Comparison of ENCODE assay signal across 9 mouse cellular contexts in genomic region chr3:96526864-96527542, GRCm38 (mm10). TPM values are rescaled to one million over a fixed set of nuclear protein-coding genes. Genes with fewer than 3 reads are reported as not detected.
DNase-seq lines count a peak whose midpoint lies in the region; ATAC-seq and TF ChIP-seq lines count a peak whose summit lies in the region.
"Had no signal": no experiment of that assay in that cellular context is flagged by ENCODE, and none has a peak within 500 bp of the region (broad histone marks: within the 10 kb centered on the region; RNA-seq: fewer than 3 reads in every experiment).

No protein-coding gene starts in this region.

- ATAC-seq in lung, embryonic 15.5 days (ENCODE audit: borderline replicate concordance, extremely low read depth, low FRiP score, low TSS enrichment): no peak
- peak; percentile 32; the same call in 1 of the 2 replicates for ATAC-seq in limb, embryonic 14.5 days (ENCODE audit: low FRiP score, low read depth)
- ATAC-seq in erythroid progenitor cell, adult 5-6 weeks (replicated peaks; ENCODE audit: low FRiP score, poor library complexity, severe bottlenecking): no peak

- H3K36me3 ChIP-seq in lung, embryonic 15.5 days: no peaks in the 10 kb centered on the region
- H3K36me3 ChIP-seq in forebrain, embryonic 10.5 days (replicated peaks): no peaks in the 10 kb centered on the region
- H3K36me3 ChIP-seq in limb, embryonic 14.5 days (ENCODE audit: control insufficient read depth, insufficient read depth, low read length): no peaks in the 10 kb centered on the region

- 2% methylated on average over 44 of the region's 44 CpGs for WGBS in lung, embryonic 15.5 days
- WGBS in forebrain, embryonic 10.5 days: 5% methylated on average over 44 of the region's 44 CpGs
- 4% methylated on average over 41 of the region's 44 CpGs for WGBS in limb, embryonic 14.5 days

- H3K27me3 ChIP-seq in lung, embryonic 15.5 days: peaks cover 56% of the 10 kb centered on the region
- peaks cover 62% of the 10 kb centered on the region for H3K27me3 ChIP-seq in forebrain, embryonic 10.5 days (ENCODE audit: poor library complexity, severe bottlenecking)
- peaks cover 29% of the 10 kb centered on the region for H3K27me3 ChIP-seq in limb, embryonic 14.5 days (ENCODE audit: control insufficient read depth, insufficient read depth, low read length)

- H3K4me3 ChIP-seq in lung, embryonic 15.5 days: peak overlapping the region; percentile 31
- peak overlapping the region; percentile 64 for H3K4me3 ChIP-seq in forebrain, embryonic 10.5 days
- peak overlapping the region; percentile 40 for H3K4me3 ChIP-seq in limb, embryonic 14.5 days (replicated peaks; ENCODE audit: low read length)

- no peaks in the 10 kb centered on the region for H3K9me3 ChIP-seq in lung, embryonic 15.5 days
- H3K9me3 ChIP-seq in forebrain, embryonic 10.5 days: no peaks in the 10 kb centered on the region
- H3K9me3 ChIP-seq in limb, embryonic 14.5 days (ENCODE audit: control insufficient read depth, low read length): no peaks in the 10 kb centered on the region

- H3K9ac ChIP-seq in lung, embryonic 15.5 days: no peak overlapping the region
- H3K9ac ChIP-seq in limb, embryonic 14.5 days (ENCODE audit: low read depth, low read length, severe bottlenecking): peak overlapping the region; percentile 46

- no peak for DNase-seq in lung, postnatal 10 days
- peak; percentile 44 for DNase-seq in forebrain, embryonic 10.5 days (ENCODE audit: extremely low spot score, low spot score)
- DNase-seq in limb, embryonic 14.5 days (ENCODE audit: low spot score): no peak
- peak; percentile 49 for DNase-seq in retina, embryonic 14.5 days (ENCODE audit: low spot score)
- DNase-seq in adrenal gland, postnatal 4 days (ENCODE audit: low spot score in 2 of 2): no peak
- no peak for DNase-seq in spleen, adult 12 weeks (ENCODE audit: low spot score)

- peak overlapping the region; percentile 73 for H3K4me2 ChIP-seq in lung, embryonic 15.5 days
- H3K4me2 ChIP-seq in limb, embryonic 14.5 days (replicated peaks; ENCODE audit: low read depth, low read length, severe bottlenecking): peak overlapping the region; percentile 83

- no peak for TF ChIP-seq POLR2A in limb, embryonic 14.5 days (IDR thresholded peaks at IDR 0.05; ENCODE audit: borderline replicate concordance, extremely low read depth, insufficient read depth, insufficient read length)

- peaks cover 8% of the 10 kb centered on the region for H3K4me1 ChIP-seq in lung, embryonic 15.5 days
- H3K4me1 ChIP-seq in forebrain, embryonic 10.5 days: peaks cover 21% of the 10 kb centered on the region
- peaks cover 7% of the 10 kb centered on the region; the same call in 1 of the 2 replicates for H3K4me1 ChIP-seq in limb, embryonic 14.5 days (ENCODE audit: control insufficient read depth, insufficient read depth, low read length)

- no peak overlapping the region for H3K27ac ChIP-seq in lung, embryonic 15.5 days
- H3K27ac ChIP-seq in forebrain, embryonic 10.5 days: peak overlapping the region; percentile 72
- H3K27ac ChIP-seq in limb, embryonic 14.5 days (replicated peaks; ENCODE audit: low read depth, low read length): no peak overlapping the region

RNA-seq across cellular contexts. Expression of gene Hfe2, which starts 2.0 kb away (rescaled TPM):
- polyA plus RNA-seq in lung, embryonic 15.5 days (2015; fragmentation: Nextera tagmentation; extraction: Ambion mirVana): 0.55 and 0.57 TPM in 2 replicates
- 1.6 and 1.8 TPM in 2 replicates for polyA plus RNA-seq in forebrain, embryonic 10.5 days (2016; fragmentation: Nextera tagmentation; extraction: Ambion mirVana)
- 21.4 and 26.7 TPM in 2 replicates for polyA plus RNA-seq in limb, embryonic 14.5 days (2012; rRNA removed)
- polyA plus RNA-seq in limb, embryonic 14.5 days (2014; fragmentation: Nextera tagmentation; extraction: Ambion mirVana): 14.6 and 20.5 TPM in 2 replicates
- 10 to 100 TPM in 1 of 2 experiments, 1 to 10 TPM in 1; 3.9 to 11.2 TPM for total RNA-seq in adrenal gland, postnatal 4 days (2021)
- total RNA-seq in erythroid progenitor cell, adult 5-6 weeks (2015; ENCODE audit: low replicate concordance): not detected in 2 replicates
- total RNA-seq in erythroid progenitor cell, adult 5-6 weeks (2017; ENCODE audit: low replicate concordance): not detected in 2 replicates

RNA-seq across cellular contexts. Expression of gene Txnip, which starts 30.8 kb away (rescaled TPM):
- 129 and 141 TPM in 2 replicates for polyA plus RNA-seq in lung, embryonic 15.5 days (2015; fragmentation: Nextera tagmentation; extraction: Ambion mirVana)
- polyA plus RNA-seq in forebrain, embryonic 10.5 days (2016; fragmentation: Nextera tagmentation; extraction: Ambion mirVana): 26.8 and 27.9 TPM in 2 replicates
- 211 and 272 TPM in 2 replicates for polyA plus RNA-seq in limb, embryonic 14.5 days (2012; rRNA removed)
- polyA plus RNA-seq in limb, embryonic 14.5 days (2014; fragmentation: Nextera tagmentation; extraction: Ambion mirVana): 167 and 172 TPM in 2 replicates
- 100 to 1,000 TPM; 980 to 992 TPM for total RNA-seq in adrenal gland, postnatal 4 days (2021)
- total RNA-seq in erythroid progenitor cell, adult 5-6 weeks (2015; ENCODE audit: low replicate concordance): 99.5 and 157 TPM in 2 replicates
- 59.8 and 70.0 TPM in 2 replicates for total RNA-seq in erythroid progenitor cell, adult 5-6 weeks (2017; ENCODE audit: low replicate concordance)

RNA-seq across cellular contexts. Expression of gene Gm16253, which starts 49.8 kb away (rescaled TPM):
- polyA plus RNA-seq in lung, embryonic 15.5 days (2015; fragmentation: Nextera tagmentation; extraction: Ambion mirVana): 1.1 and 1.3 TPM in 2 replicates
- polyA plus RNA-seq in forebrain, embryonic 10.5 days (2016; fragmentation: Nextera tagmentation; extraction: Ambion mirVana): 0.66 and 1.6 TPM in 2 replicates
- polyA plus RNA-seq in limb, embryonic 14.5 days (2012; rRNA removed): 0.19 TPM in 1 of 2 replicates, not detected in the other
- polyA plus RNA-seq in limb, embryonic 14.5 days (2014; fragmentation: Nextera tagmentation; extraction: Ambion mirVana): 0.37 and 1.3 TPM in 2 replicates
- not detected for total RNA-seq in adrenal gland, postnatal 4 days (2021)
- total RNA-seq in erythroid progenitor cell, adult 5-6 weeks (2015; ENCODE audit: low replicate concordance): not detected in 2 replicates
- total RNA-seq in erythroid progenitor cell, adult 5-6 weeks (2017; ENCODE audit: low replicate concordance): not detected in 2 replicates
- total RNA-seq: layer of hippocampus, adult 18-20 months had no signal

Comparison
In these comparisons a context has a peak if more than half of its experiments do, and no peak if none do; other contexts are left out.
1. DNase-seq: peak in forebrain, embryonic 10.5 days (single experiment) and retina, embryonic 14.5 days (single experiment); none in lung, postnatal 10 days (single experiment), limb, embryonic 14.5 days (single experiment), adrenal gland, postnatal 4 days (0 of 2) and spleen, adult 12 weeks (single experiment).
2. Peak in every context shown above with its lines, with median percentiles within 50 percentile points of each other: H3K4me3 ChIP-seq.